Mouse (Mus musculus) stomach, postnatal 0 days (tissue): ENCODE data around the gene Ces1f.

Experiments used
- CTCF ChIP-seq: IDR thresholded peaks from 2 replicates; pipeline ENCODE4 v1.5.1; 2016; ENCODE audit warnings: antibody characterized with exemption, low read depth, mild to moderate bottlenecking, moderate library complexity
- EP300 ChIP-seq: optimal IDR thresholded peaks from 2 replicates; pipeline ENCODE3; 2016; ENCODE audit warnings: antibody characterized with exemption

DNA sequence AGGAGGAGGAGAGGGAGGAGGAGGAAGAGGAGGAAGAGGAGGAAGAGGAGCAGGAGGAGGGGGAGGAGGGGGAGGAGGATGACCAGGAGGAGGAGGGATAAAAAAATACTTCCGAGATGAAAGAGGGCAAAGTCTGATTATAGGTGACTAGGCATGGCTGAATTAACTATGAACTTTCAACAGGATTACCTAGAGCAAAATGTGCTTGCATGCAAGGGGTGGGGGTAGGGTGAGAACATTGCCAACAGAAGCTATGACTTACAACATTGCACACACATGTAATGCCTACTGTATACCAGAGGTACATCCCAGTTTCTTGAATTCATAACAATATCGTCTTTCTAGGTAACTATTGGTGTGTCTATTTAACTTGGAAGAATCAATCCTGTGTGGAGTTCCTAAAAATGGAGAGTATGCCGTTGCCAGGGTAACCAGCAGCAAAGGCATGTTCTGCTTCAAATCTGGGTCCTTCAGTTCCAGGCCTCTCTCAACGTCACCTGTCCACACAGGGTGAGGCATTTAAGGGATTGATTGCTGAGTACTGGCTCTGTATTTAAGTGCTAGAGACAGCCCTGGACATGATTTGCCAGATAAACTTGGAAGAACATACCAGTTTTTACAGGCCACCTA lies 1.3 kb downstream of the Ces1f start:
- TF ChIP-seq CTCF (no peak), EP300 (no peak)
